Mouse (Mus musculus) hindbrain, embryonic 12.5 days (tissue): ENCODE measurements around the gene Sorcs2. TPM values are rescaled to one million over a fixed set of nuclear protein-coding genes. Genes with fewer than 3 reads are reported as not detected.

Source experiments
- ATAC-seq: fragments of 200-750 bp; cut with Nextera tagmentation; 2 replicates; pipeline ENCODE4 v1.8.0; 2017; ENCODE audit warnings: moderate TSS enrichment; ENCODE audit not compliant: low FRiP score
- H3K27ac ChIP-seq: fragments of 300-500 bp; sonication (generic); 2 replicates; pipeline ENCODE4 v1.5.1; 2016; ENCODE audit warnings: mild to moderate bottlenecking
- H3K27me3 ChIP-seq: fragments of 300-500 bp; sonication (generic); 2 replicates; pipeline ENCODE4 v1.6.1; 2016; ENCODE audit warnings: mild to moderate bottlenecking
- H3K36me3 ChIP-seq: fragments of 300-500 bp; sonication (generic); 2 replicates; pipeline ENCODE4 v1.6.1; 2016; ENCODE audit warnings: mild to moderate bottlenecking
- H3K4me1 ChIP-seq: fragments of 300-500 bp; sonication (generic); 2 replicates; pipeline ENCODE4 v1.6.1; 2016
- H3K4me2 ChIP-seq: fragments of 300-500 bp; sonication (generic); replicated peaks from 2 replicates; pipeline ENCODE4 v1.6.1; 2016; ENCODE audit warnings: mild to moderate bottlenecking
- H3K4me3 ChIP-seq: fragments of 300-500 bp; sonication (generic); 2 replicates; pipeline ENCODE4 v1.5.1; 2016; ENCODE audit warnings: mild to moderate bottlenecking
- H3K9ac ChIP-seq: fragments of 300-500 bp; sonication (generic); 2 replicates; pipeline ENCODE4 v1.6.1; 2016; ENCODE audit warnings: mild to moderate bottlenecking, moderate library complexity
- H3K9me3 ChIP-seq: fragments of 300-500 bp; sonication (generic); replicated peaks from 2 replicates; pipeline ENCODE4 v1.6.1; 2016; ENCODE audit warnings: mild to moderate bottlenecking
- WGBS: fragments of 180-500 bp; shearing (Covaris S2); methylation state at CpG from one replicate; pipeline ENCODE4 v1.1.7; 2016; 5-methylcytosine and 5-hydroxymethylcytosine counted together
- polyA plus RNA-seq: library from polyadenylated mRNA; unstranded; fragments of >200 nt; fragmentation: Nextera tagmentation; extraction: Ambion mirVana; gene quantifications from 2 replicates; pipeline ENCODE4 v1.2.1, GENCODE M21; 2016

Gene Sorcs2
- polyA plus RNA-seq, 1 experiment from 2014 or later: 17.5 TPM

DNA sequence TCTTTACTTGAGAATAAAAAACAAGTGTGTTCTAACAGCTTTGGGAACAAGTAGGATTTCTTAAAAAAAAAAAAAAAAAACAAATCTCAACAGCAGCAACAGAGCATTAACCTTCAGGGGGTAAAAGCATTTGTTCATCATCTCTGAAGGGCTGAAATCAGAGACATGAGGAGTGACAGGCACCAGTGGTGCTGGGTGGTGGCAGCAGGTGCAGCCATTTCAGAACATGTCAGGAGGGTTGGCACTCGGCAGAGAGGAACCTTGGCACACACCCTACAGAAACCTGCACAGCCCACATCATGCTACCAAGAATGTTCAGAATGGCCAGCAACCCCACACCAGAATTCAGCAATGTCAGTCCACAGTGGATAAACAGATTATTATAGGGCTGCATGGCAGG, 198.4 kb downstream of the Sorcs2 start:
- Histone ChIP-seq H3K27me3 (no peaks in the 10 kb centered on the region), H3K27ac (no peak overlapping the region), H3K9ac (no peak overlapping the region), H3K36me3 (no peaks in the 10 kb centered on the region), H3K4me1 (peaks cover 13% of the 10 kb centered on the region), H3K9me3 (no peaks in the 10 kb centered on the region), H3K4me2 (no peak overlapping the region), H3K4me3 (no peak overlapping the region)
- ATAC-seq: no peak
- WGBS: 92% methylated on average over 1 of the region's 1 CpGs

DNA sequence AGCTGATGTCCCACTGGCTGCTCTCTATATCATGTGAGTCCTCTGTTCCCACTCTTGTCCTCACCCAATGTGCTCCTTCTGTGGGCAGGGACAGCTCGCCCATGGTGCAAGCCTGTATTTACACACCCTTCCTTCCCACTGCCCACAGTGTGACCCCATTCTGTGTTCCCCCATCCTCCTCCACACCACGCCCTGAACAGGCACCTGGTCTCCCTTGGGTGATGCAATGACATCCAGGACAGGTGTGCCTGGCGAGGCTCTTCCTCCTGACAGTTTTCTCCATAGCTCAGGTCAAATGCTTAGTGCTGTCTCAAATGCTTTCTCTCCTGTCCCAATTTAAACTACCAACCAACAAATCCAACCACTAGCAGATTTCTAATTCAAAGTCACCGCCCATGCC, 202.5 kb downstream of the Sorcs2 start:
- Histone ChIP-seq H3K4me2 (no peak overlapping the region), H3K9me3 (no peaks in the 10 kb centered on the region), H3K9ac (no peak overlapping the region), H3K27ac (no peak overlapping the region), H3K36me3 (no peaks in the 10 kb centered on the region), H3K27me3 (no peaks in the 10 kb centered on the region), H3K4me1 (peaks cover 16% of the 10 kb centered on the region), H3K4me3 (no peak overlapping the region)
- WGBS: 80% methylated on average over 4 of the region's 4 CpGs
- no peak for ATAC-seq

DNA sequence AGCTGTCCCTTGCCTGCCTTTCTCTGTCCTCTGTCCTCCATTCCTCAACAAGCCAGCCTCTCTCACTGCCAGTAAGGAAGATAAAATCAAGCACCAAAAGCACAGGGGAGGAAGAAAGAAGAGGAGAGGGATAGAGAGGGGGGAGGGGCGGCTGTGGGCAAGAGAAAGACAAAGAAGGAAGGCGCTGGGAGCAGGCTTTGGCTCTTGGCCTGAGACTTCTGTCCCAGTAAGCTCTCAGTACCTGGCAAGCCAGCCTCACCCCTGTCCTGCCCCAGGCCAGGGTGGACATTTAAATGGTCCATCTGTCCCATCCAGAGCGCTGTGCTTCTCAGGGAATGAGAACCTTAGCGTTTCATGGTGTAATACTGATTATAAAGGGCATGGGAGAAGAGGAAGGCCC, 203.3 kb downstream of the Sorcs2 start:
- Histone ChIP-seq H3K9me3 (no peaks in the 10 kb centered on the region), H3K4me1 (peaks cover 16% of the 10 kb centered on the region), H3K4me3 (no peak overlapping the region), H3K9ac (no peak overlapping the region), H3K36me3 (no peaks in the 10 kb centered on the region), H3K27ac (no peak overlapping the region), H3K4me2 (no peak overlapping the region), H3K27me3 (no peaks in the 10 kb centered on the region)
- ATAC-seq: no peak
- 42% methylated on average over 4 of the region's 4 CpGs for whole genome bisulfite sequencing

DNA sequence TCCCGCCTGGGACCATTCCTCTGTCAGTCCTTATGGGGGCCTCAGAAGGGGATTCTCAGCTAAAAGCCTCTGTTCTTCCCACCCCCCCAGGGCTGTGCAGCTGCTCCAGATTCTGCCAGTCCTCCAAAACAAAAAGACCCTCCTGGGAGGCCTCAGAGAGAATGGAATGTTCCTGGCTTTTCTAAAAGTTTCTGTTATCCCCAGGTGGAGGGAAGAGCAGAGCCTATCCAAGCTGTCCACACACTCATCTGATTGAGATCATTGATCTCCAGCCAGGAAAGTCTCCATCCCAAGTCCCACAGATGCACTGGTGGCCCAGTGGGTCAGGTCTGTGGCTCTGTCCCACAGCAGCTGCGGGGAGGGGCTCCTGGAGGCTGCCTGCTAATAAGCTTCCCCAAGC, 205.3 kb downstream of the Sorcs2 start:
- Histone ChIP-seq H3K27ac (no peak overlapping the region), H3K4me2 (no peak overlapping the region), H3K27me3 (no peaks in the 10 kb centered on the region), H3K9ac (no peak overlapping the region), H3K9me3 (no peaks in the 10 kb centered on the region), H3K4me1 (peaks cover 20% of the 10 kb centered on the region), H3K36me3 (no peaks in the 10 kb centered on the region), H3K4me3 (no peak overlapping the region)
- ATAC-seq: no peak
- WGBS: 74% methylated on average over 2 of the region's 2 CpGs

DNA sequence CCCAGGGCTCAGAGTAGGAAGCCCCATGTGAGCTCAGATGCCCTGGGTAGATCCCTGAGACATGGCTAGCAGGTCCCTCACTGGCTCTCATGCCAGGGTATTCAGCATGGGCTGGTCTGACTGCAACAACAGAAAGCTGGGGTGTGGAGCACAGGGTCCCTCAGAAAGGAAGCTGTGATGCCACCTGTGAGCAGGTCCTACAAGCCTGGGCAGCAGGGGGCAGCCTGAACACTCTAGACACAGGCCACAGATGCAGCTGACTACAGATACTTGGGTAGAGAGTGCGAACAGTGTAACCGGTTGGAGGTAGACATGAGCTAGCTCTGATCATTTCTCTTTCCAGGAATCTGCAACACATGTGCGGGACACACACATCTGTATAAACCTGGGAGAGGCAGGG, 206.1 kb downstream of the Sorcs2 start:
- no peak overlapping the region for H3K27ac ChIP-seq
- 88% methylated on average over 3 of the region's 3 CpGs for WGBS

DNA sequence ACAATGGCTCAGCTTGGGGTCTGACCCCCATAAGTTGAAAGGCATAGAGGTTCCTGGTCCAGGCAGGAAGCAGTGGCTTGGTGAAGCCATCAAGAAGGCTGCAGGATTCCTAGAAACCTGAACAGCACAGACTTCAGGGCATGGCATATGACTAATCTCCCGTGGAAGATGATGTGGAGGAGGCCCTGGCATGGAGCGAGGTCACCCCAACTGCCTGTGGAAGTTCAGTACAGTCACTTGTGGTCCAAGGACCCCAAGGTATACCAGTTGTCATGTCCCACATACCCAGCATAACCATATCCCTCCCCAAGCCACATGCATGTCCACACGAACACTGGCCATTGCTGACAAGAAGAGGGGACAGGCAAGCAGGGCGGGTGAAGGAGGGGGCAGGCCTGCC, 206.7 kb downstream of the Sorcs2 start:
- Histone ChIP-seq H3K4me1 (peaks cover 20% of the 10 kb centered on the region), H3K9me3 (no peaks in the 10 kb centered on the region), H3K4me3 (no peak overlapping the region), H3K36me3 (no peaks in the 10 kb centered on the region), H3K27me3 (no peaks in the 10 kb centered on the region), H3K9ac (no peak overlapping the region), H3K27ac (no peak overlapping the region), H3K4me2 (no peak overlapping the region)
- ATAC-seq: no peak
- 88% methylated on average over 4 of the region's 4 CpGs for WGBS

More for the DNA sequence above, 206.1 kb downstream of the Sorcs2 start:
- Histone ChIP-seq H3K4me1 (peaks cover 20% of the 10 kb centered on the region), H3K4me2 (no peak overlapping the region), H3K9ac (no peak overlapping the region), H3K27me3 (no peaks in the 10 kb centered on the region), H3K36me3 (no peaks in the 10 kb centered on the region), H3K4me3 (no peak overlapping the region), H3K9me3 (no peaks in the 10 kb centered on the region)
- no peak for ATAC-seq

DNA sequence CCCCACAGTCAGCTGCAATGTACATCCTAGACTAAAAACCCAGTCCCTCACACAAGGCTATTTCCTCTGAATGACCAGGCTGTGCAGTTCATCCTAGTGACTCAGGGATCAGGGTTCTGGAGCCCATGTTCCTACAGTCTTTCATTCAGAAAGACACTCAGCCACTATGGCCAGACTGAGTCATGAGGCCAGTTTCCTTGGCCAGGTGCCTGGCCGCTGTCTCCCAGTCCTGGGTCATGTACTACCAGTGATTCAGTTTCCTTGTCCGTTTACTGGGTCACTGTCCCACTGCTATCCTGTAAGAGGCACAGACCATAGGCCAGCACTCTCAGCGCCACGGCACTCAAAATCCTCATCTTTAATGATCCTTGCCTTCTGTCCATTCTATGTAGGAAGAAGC, 209.6 kb downstream of the Sorcs2 start:
- H3K27ac ChIP-seq: no peak overlapping the region
- WGBS: 94% methylated on average over 4 of the region's 4 CpGs
- no peak for ATAC-seq

DNA sequence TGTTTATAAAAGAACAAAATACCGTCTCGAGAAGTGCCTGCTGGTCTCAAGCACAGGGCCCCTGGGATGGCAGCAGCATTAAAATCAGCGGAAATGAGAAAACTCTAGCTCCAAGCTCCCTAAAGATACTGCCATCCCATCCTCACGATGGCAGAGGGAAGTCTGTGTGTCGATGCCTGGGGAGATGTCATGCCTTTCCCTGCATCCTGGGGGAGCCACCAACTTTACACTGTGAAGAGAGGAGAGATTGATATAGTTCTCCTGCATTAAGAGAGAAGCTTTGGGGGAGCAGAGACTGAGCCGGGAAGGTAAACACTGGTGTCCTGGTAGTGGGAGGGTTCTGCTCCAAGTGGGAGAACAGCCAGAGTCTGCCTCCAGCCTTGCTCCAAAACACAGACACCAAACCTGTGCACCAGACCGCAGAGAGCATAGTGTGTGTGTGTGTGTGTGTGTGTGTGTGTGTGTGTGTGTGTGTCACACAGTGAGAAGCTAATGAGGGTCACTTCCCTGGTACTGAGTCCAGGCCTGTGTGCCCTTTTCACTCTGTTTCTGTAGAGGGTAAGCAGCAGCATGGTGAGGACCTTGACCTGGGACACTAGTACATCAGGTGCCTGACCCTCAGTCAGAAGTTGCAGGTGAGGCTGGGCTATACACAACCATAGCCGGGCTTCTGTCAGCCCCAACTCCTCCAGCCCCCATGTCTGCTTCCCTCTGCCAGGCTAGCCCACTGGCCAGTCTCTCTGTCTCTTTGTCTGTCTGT, 211.5 kb downstream of the Sorcs2 start:
- H3K4me2 ChIP-seq: no peak overlapping the region
- H3K4me3 ChIP-seq: no peak overlapping the region
- H3K4me1 ChIP-seq: peaks cover 9% of the 10 kb centered on the region
- H3K9me3 ChIP-seq: no peaks in the 10 kb centered on the region
- no peak for ATAC-seq
- no peaks in the 10 kb centered on the region for H3K27me3 ChIP-seq
- WGBS: 68% methylated on average over 8 of the region's 8 CpGs
- H3K27ac ChIP-seq: no peak overlapping the region
- H3K9ac ChIP-seq: no peak overlapping the region
- no peaks in the 10 kb centered on the region for H3K36me3 ChIP-seq

More for the DNA sequence above, 209.6 kb downstream of the Sorcs2 start:
- H3K27me3 ChIP-seq: no peaks in the 10 kb centered on the region
- H3K36me3 ChIP-seq: no peaks in the 10 kb centered on the region
- no peak overlapping the region for H3K9ac ChIP-seq
- peaks cover 9% of the 10 kb centered on the region for H3K4me1 ChIP-seq
- H3K4me3 ChIP-seq: no peak overlapping the region
- H3K9me3 ChIP-seq: no peaks in the 10 kb centered on the region
- H3K4me2 ChIP-seq: no peak overlapping the region

DNA sequence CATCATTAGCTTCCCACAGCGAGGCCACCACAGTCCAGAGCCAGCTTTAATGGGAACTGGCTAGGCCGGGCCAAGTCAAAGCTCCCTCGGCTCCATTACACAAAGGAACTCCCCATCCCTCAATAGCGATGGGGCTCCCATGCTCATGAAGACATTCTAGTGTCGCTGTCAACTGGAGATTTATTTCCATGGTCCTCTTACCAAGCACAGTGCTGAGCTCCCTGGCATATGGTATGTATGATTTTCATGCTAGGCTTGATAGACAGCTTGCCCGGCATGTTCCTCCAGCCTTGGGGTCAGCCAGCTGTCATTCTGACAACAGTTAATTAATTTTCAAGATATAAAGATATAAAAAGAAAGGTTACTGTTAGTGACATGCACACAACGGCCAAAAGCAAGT, 215.6 kb downstream of the Sorcs2 start:
- Histone ChIP-seq H3K27ac (no peak overlapping the region), H3K4me1 (no peaks in the 10 kb centered on the region), H3K4me3 (no peak overlapping the region), H3K9ac (no peak overlapping the region), H3K9me3 (no peaks in the 10 kb centered on the region), H3K4me2 (no peak overlapping the region), H3K36me3 (no peaks in the 10 kb centered on the region), H3K27me3 (no peaks in the 10 kb centered on the region; the same call in 1 of the 2 replicates)
- WGBS: 70% methylated on average over 7 of the region's 7 CpGs
- no peak for ATAC-seq

DNA sequence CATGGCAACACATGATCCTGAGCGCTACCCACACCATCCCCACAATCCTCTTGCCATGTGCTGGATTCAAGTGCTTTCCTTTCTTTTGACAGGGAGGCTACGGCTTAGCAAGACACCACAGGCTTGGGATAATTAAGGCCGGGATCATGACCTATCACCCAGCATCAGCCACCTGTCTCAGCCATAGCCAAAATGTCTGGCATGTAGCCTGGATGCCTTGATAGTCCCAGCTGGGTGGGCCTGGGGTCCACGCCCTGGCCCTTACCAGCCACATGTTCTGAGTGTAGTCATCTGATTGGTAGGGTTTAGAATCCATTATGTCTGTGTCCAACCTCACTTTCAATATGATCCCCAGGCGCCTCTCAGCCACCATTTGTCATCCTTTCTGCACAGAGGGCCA, 218.2 kb downstream of the Sorcs2 start:
- no peaks in the 10 kb centered on the region for H3K36me3 ChIP-seq
- H3K4me1 ChIP-seq: peaks cover 13% of the 10 kb centered on the region
- WGBS: 88% methylated on average over 5 of the region's 5 CpGs
- H3K9me3 ChIP-seq: no peaks in the 10 kb centered on the region
- H3K27me3 ChIP-seq: no peaks in the 10 kb centered on the region; the same call in 1 of the 2 replicates
- no peak overlapping the region for H3K27ac ChIP-seq
- H3K4me3 ChIP-seq: no peak overlapping the region
- H3K9ac ChIP-seq: no peak overlapping the region
- ATAC-seq: no peak
- no peak overlapping the region for H3K4me2 ChIP-seq

DNA sequence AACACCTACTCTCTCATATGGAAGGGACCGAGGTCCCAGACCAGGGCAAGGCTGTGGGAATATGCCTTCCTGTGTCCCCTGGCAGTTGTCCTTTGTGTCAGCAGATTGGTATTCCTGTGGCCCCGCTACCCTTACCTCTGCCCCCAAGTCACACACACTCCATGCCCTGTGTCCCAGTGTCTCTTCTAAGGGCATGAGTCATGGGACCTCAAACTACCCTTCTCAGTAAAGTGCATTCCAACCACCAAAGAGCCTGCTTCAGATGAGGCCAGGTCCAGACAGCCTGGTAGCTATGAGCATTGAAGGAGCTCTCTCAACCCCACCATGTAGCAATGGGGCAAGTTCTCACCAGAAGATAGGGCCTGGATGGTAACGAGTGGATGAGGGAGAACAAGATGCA, 219.2 kb downstream of the Sorcs2 start:
- H3K4me1 ChIP-seq: peaks cover 14% of the 10 kb centered on the region
- H3K27ac ChIP-seq: no peak overlapping the region
- H3K4me3 ChIP-seq: no peak overlapping the region
- no peak overlapping the region for H3K4me2 ChIP-seq
- H3K9ac ChIP-seq: no peak overlapping the region
- H3K36me3 ChIP-seq: no peaks in the 10 kb centered on the region
- no peaks in the 10 kb centered on the region; the same call in 1 of the 2 replicates for H3K27me3 ChIP-seq
- ATAC-seq: no peak
- 93% methylated on average over 3 of the region's 3 CpGs for WGBS
- no peaks in the 10 kb centered on the region for H3K9me3 ChIP-seq

DNA sequence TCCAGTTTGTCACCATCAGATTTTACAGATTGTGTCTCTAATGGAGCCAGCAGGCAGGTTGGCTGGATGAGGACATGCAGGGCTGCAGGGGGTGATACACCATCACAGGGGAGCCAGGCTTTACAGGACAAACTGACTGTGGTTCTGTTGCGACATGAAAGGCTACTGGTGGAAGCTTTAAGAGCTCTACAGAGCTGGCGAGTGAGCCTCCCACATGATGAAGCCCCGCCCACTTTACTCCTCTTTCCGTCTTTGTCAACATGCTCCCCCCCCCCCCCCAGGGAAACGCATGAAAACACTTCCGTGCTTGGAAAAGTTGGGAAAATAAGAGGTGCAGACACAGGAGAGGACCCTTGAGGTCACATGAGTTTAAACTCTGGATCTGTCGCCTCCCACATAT, 219.7 kb downstream of the Sorcs2 start:
- no peak overlapping the region for H3K4me2 ChIP-seq
- peaks cover 14% of the 10 kb centered on the region for H3K4me1 ChIP-seq
- no peak overlapping the region for H3K9ac ChIP-seq
- H3K4me3 ChIP-seq: no peak overlapping the region
- no peak overlapping the region for H3K27ac ChIP-seq
- 65% methylated on average over 7 of the region's 7 CpGs for WGBS
- H3K36me3 ChIP-seq: no peaks in the 10 kb centered on the region
- no peaks in the 10 kb centered on the region for H3K9me3 ChIP-seq
- ATAC-seq: no peak
- H3K27me3 ChIP-seq: no peaks in the 10 kb centered on the region; the same call in none of the 2 replicates

DNA sequence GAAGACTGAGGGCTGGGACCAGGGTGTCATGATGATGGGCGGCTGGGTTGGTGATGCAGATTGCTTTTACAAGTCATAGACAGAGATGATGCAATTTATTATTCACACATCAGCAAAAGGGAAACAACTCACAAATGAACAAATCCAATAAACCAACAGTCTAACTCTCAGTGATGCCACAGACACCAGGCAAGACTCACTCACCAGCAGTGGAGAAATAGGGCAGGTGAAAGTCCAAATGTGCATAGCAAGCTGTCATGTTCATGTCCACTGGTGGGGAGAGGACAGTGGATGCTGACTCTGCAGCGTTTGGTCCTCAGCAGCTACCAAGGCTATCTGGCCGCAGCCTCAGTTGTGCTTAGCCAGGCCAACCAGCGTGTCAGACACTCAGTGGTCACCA, 221.1 kb downstream of the Sorcs2 start:
- Histone ChIP-seq H3K9me3 (no peaks in the 10 kb centered on the region), H3K4me3 (no peak overlapping the region), H3K36me3 (no peaks in the 10 kb centered on the region), H3K4me1 (peaks cover 14% of the 10 kb centered on the region), H3K27me3 (peaks cover 3% of the 10 kb centered on the region), H3K4me2 (no peak overlapping the region), H3K9ac (no peak overlapping the region), H3K27ac (no peak overlapping the region)
- ATAC-seq: no peak
- WGBS: 94% methylated on average over 4 of the region's 4 CpGs
